In the genomic region with DNA sequence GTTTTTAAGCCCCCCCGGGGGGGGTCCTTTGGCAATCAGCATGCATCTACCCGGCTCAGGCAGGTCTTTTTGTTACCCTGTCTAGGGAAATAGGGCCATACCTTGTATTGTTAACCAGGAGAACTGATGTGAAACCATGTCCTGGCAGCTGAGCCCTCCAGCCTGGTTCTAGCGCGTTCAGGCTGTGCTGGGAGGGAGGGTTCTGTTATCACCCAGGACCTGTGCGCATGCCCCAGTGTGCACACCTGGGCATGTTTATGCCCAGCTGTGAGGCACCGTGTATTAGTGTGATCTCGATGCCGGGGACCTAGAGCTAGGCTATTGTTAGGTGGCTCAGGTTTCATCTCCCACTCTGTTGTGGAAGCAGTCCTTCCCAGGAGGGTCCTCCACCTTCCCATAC, we compare ENCODE assay signal across 8 mouse cellular contexts. TPM values are rescaled to one million over a fixed set of nuclear protein-coding genes. Genes with fewer than 3 reads are reported as not detected.
DNase-seq lines count a peak whose midpoint lies in the region; ATAC-seq lines count a peak whose summit lies in the region.

No protein-coding gene starts in this region.

- H3K4me3 ChIP-seq in kidney, embryonic 14.5 days (ENCODE audit: low read length) = peak overlapping the region; percentile 75
- peak overlapping the region; percentile 77 for H3K4me3 ChIP-seq in embryonic facial prominence, embryonic 10.5 days
- H3K4me3 ChIP-seq in hindbrain, embryonic 16.5 days (ENCODE audit: low read length) = peak overlapping the region; percentile 65
- peak overlapping the region; percentile 54; the same call in 1 of the 2 replicates for H3K4me3 ChIP-seq in midbrain, embryonic 16.5 days (ENCODE audit: low read depth, low read length)

- peak overlapping the region; percentile 76; the same call in 1 of the 2 replicates for H3K9ac ChIP-seq in kidney, embryonic 14.5 days (ENCODE audit: low read depth, low read length)
- peak overlapping the region; percentile 70 for H3K9ac ChIP-seq in hindbrain, embryonic 16.5 days (ENCODE audit: low read depth, low read length)
- peak overlapping the region; percentile 72; the same call in 1 of the 2 replicates for H3K9ac ChIP-seq in midbrain, embryonic 16.5 days (ENCODE audit: low read depth, low read length)

- H3K4me1 ChIP-seq in kidney, embryonic 14.5 days (ENCODE audit: control insufficient read depth, insufficient read depth, low read length) = peaks cover 73% of the 10 kb centered on the region
- peaks cover 82% of the 10 kb centered on the region for H3K4me1 ChIP-seq in embryonic facial prominence, embryonic 10.5 days
- H3K4me1 ChIP-seq in hindbrain, embryonic 16.5 days (ENCODE audit: control insufficient read depth, insufficient read depth, low read depth, low read length) = peaks cover 72% of the 10 kb centered on the region
- peaks cover 62% of the 10 kb centered on the region for H3K4me1 ChIP-seq in midbrain, embryonic 16.5 days (ENCODE audit: control insufficient read depth, insufficient read depth, low read length)

- ATAC-seq in kidney, embryonic 14.5 days (ENCODE audit: low FRiP score, low TSS enrichment) = no peak
- no peak for ATAC-seq in hindbrain, embryonic 16.5 days
- no peak for ATAC-seq in midbrain, embryonic 16.5 days

- no peak overlapping the region; the same call in 1 of the 2 replicates for H3K27ac ChIP-seq in kidney, embryonic 14.5 days (ENCODE audit: low read depth, low read length)
- H3K27ac ChIP-seq in embryonic facial prominence, embryonic 10.5 days (replicated peaks) = peak overlapping the region; percentile 88
- 0 out of 2 replicates have a peak overlapping the region, but pooled peaks have one; percentile 6 for H3K27ac ChIP-seq in hindbrain, embryonic 16.5 days (ENCODE audit: low read depth, low read length)
- no peak overlapping the region for H3K27ac ChIP-seq in midbrain, embryonic 16.5 days (ENCODE audit: low read length)

- no peaks in the 10 kb centered on the region for H3K27me3 ChIP-seq in kidney, embryonic 14.5 days (ENCODE audit: control insufficient read depth, insufficient read depth, low read length)
- peaks cover 9% of the 10 kb centered on the region; the same call in 1 of the 2 replicates for H3K27me3 ChIP-seq in embryonic facial prominence, embryonic 10.5 days (replicated peaks; ENCODE audit: low read depth, poor library complexity, severe bottlenecking)
- no peaks in the 10 kb centered on the region for H3K27me3 ChIP-seq in hindbrain, embryonic 16.5 days (replicated peaks; ENCODE audit: control insufficient read depth, insufficient read depth, low read length)
- peaks cover 10% of the 10 kb centered on the region for H3K27me3 ChIP-seq in midbrain, embryonic 16.5 days (ENCODE audit: control insufficient read depth, insufficient read depth, low read depth, low read length)

- H3K4me2 ChIP-seq in kidney, embryonic 14.5 days (replicated peaks; ENCODE audit: low read depth, low read length) = peak overlapping the region; percentile 99
- H3K4me2 ChIP-seq in hindbrain, embryonic 16.5 days (ENCODE audit: low read length) = peak overlapping the region; percentile 99
- peak overlapping the region; percentile 92 for H3K4me2 ChIP-seq in midbrain, embryonic 16.5 days (ENCODE audit: low read length)

- WGBS in kidney, embryonic 14.5 days = 6% methylated on average over 8 of the region's 8 CpGs
- WGBS in embryonic facial prominence, embryonic 10.5 days = 8% methylated on average over 8 of the region's 8 CpGs
- WGBS in hindbrain, embryonic 16.5 days = 7% methylated on average over 8 of the region's 8 CpGs
- WGBS in midbrain, embryonic 16.5 days = 11% methylated on average over 8 of the region's 8 CpGs

- no peak for DNase-seq in kidney, postnatal 14 days
- peak; percentile 24 for DNase-seq in embryonic facial prominence, embryonic 10.5 days (ENCODE audit: low spot score)
- DNase-seq in urinary bladder, postnatal 10 days (ENCODE audit: low spot score) = no peak
- no peak for DNase-seq in ovary, postnatal 36 days (ENCODE audit: low spot score)
- DNase-seq in embryo, embryonic 11 days = no peak

- H3K36me3 ChIP-seq in kidney, embryonic 14.5 days (ENCODE audit: control insufficient read depth, insufficient read depth, low read length) = peaks cover 3% of the 10 kb centered on the region
- peaks cover 28% of the 10 kb centered on the region for H3K36me3 ChIP-seq in embryonic facial prominence, embryonic 10.5 days (replicated peaks)
- no peaks in the 10 kb centered on the region for H3K36me3 ChIP-seq in hindbrain, embryonic 16.5 days (ENCODE audit: control insufficient read depth, insufficient read depth, low read length)
- H3K36me3 ChIP-seq in midbrain, embryonic 16.5 days (ENCODE audit: control insufficient read depth, insufficient read depth, low read length) = no peaks in the 10 kb centered on the region

- H3K9me3 ChIP-seq in kidney, embryonic 14.5 days (ENCODE audit: control insufficient read depth, low read length) = no peaks in the 10 kb centered on the region
- H3K9me3 ChIP-seq in embryonic facial prominence, embryonic 10.5 days = no peaks in the 10 kb centered on the region
- no peaks in the 10 kb centered on the region for H3K9me3 ChIP-seq in hindbrain, embryonic 16.5 days (ENCODE audit: control insufficient read depth, low read length)
- no peaks in the 10 kb centered on the region for H3K9me3 ChIP-seq in midbrain, embryonic 16.5 days (replicated peaks; ENCODE audit: control insufficient read depth, low read length, poor library complexity, severe bottlenecking)

RNA-seq across cellular contexts. Expression of a gene that starts 21.1 kb away (rescaled TPM):
- 0.64 TPM in 1 of 2 replicates, not detected in the other for polyA plus RNA-seq in kidney, embryonic 14.5 days (2014; fragmentation: Nextera tagmentation; extraction: Ambion mirVana)
- 0.25 TPM in 1 of 2 replicates, not detected in the other for polyA plus RNA-seq in embryonic facial prominence, embryonic 10.5 days (2016; fragmentation: Nextera tagmentation; extraction: Ambion mirVana)
- 2.0 and 3.0 TPM in 2 replicates for polyA plus RNA-seq in hindbrain, embryonic 16.5 days (2015; fragmentation: Nextera tagmentation; extraction: Ambion mirVana)
- 1.0 and 1.9 TPM in 2 replicates for polyA plus RNA-seq in midbrain, embryonic 16.5 days (2015; fragmentation: Nextera tagmentation; extraction: Ambion mirVana)

RNA-seq across cellular contexts. Expression of a gene that starts 34.1 kb away (rescaled TPM):
- 27.7 and 36.7 TPM in 2 replicates for polyA plus RNA-seq in kidney, embryonic 14.5 days (2014; fragmentation: Nextera tagmentation; extraction: Ambion mirVana)
- polyA plus RNA-seq in embryonic facial prominence, embryonic 10.5 days (2016; fragmentation: Nextera tagmentation; extraction: Ambion mirVana) = 34.0 and 35.6 TPM in 2 replicates
- polyA plus RNA-seq in hindbrain, embryonic 16.5 days (2015; fragmentation: Nextera tagmentation; extraction: Ambion mirVana) = 12.1 and 16.7 TPM in 2 replicates
- 9.5 and 9.6 TPM in 2 replicates for polyA plus RNA-seq in midbrain, embryonic 16.5 days (2015; fragmentation: Nextera tagmentation; extraction: Ambion mirVana)

RNA-seq across cellular contexts. Expression of a gene that starts 54.2 kb away (rescaled TPM):
- polyA plus RNA-seq in kidney, embryonic 14.5 days (2014; fragmentation: Nextera tagmentation; extraction: Ambion mirVana) = 32.5 and 44.1 TPM in 2 replicates
- polyA plus RNA-seq in embryonic facial prominence, embryonic 10.5 days (2016; fragmentation: Nextera tagmentation; extraction: Ambion mirVana) = 65.1 and 69.1 TPM in 2 replicates
- 4.6 and 6.3 TPM in 2 replicates for polyA plus RNA-seq in hindbrain, embryonic 16.5 days (2015; fragmentation: Nextera tagmentation; extraction: Ambion mirVana)
- 2.4 TPM in 2 replicates for polyA plus RNA-seq in midbrain, embryonic 16.5 days (2015; fragmentation: Nextera tagmentation; extraction: Ambion mirVana)

Comparison
In these comparisons a context has a peak if more than half of its experiments do, and no peak if none do; other contexts are left out.
1. H3K27ac ChIP-seq: peak in embryonic facial prominence, embryonic 10.5 days (single experiment) and hindbrain, embryonic 16.5 days (single experiment); none in kidney, embryonic 14.5 days (single experiment) and midbrain, embryonic 16.5 days (single experiment).
2. Peak in every context shown above with its lines, with median percentiles within 50 percentile points of each other: H3K4me2 ChIP-seq, H3K4me3 ChIP-seq and H3K9ac ChIP-seq.